Mouse (Mus musculus) adrenal gland, postnatal 10 days (tissue): ENCODE results near the gene Hist1h1c. TPM values are rescaled to one million over a fixed set of nuclear protein-coding genes. Genes with fewer than 3 reads are reported as not detected.

Source experiments
- DNase-seq: peaks from one replicate; pipeline ENCODE4 v3.0.0; 2021; ENCODE audit warnings: mixed read lengths
- total RNA-seq, 2 experiments: library from RNA; stranded (reverse); gene quantifications; 2 replicates each; pipeline ENCODE4 v1.2.3; 2021

Gene Hist1h1c
- total RNA-seq, 2 experiments from 2014 or later, result 366 to 432 TPM

DNA sequence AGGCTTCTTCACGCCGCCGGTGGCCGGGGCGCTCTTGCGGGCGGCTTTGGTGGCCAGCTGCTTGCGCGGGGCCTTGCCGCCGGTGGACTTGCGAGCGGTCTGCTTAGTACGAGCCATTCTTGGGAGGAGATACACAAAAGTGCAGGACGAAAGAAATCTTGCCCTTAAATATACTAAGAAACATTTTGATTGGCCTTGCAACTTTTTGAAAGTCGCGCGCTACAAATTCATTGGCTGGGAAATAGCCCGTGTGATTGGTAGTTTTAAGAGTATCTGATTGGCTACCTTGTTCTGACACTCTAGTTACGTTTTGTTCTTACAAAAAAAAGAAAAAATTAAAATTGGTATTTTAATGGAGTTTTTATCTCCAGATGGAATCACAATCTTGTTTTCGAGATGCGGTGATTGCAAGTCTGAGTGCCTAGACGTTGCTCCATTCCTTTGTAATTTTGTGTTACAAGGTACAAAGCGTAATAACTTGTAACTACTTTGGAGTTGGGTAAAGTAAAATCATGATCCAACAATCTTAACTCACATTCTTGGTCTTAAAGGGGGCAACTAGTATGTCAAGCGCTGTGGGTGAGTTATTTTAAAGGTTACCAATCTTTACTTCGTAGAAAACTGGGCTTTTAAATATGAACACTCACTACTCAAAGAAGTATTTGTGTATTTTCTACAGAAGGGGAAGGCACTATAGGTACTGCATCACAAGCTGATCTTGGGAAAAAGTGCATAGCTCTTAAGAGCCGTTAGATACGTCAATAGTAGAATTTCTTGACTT lies 7.0 kb downstream of the Hist1h1c start, which contains the start of gene Hist1h3c:
TSS of gene Hist1h3c (minus strand) at position 222 of the 781 bp plus-strand sequence.
- peak; percentile 86 for DNase-seq

DNA sequence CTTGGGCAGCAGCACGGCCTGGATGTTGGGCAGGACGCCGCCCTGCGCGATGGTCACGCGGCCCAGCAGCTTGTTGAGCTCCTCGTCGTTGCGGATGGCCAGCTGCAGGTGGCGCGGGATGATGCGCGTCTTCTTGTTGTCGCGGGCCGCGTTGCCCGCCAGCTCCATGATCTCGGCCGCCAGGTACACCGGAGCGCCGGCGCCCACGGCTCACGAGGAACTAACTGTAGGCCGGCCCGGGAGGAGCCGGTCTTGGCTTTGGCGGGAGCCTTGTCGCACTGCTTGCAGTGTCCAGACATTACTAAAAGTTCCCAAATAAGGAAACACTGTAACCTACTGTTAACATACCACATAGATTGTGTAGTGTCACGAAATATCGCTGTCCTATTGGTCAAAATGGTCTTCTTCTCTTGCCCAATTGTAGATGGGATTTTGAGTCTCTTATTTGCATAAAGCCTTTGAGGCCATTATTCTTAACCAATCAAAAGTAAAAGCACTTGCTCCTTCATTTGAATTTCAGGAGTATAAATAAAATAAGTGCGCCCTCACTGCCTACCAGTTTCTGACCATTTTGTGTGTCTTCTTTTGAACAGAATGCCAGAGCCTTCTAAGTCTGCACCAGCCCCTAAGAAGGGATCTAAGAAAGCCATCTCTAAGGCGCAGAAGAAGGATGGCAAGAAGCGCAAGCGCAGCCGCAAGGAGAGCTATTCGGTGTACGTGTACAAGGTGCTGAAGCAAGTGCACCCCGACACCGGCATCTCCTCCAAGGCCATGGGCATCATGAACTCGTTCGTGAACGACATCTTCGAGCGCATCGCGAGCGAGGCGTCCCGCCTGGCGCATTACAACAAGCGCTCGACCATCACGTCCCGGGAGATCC lies 7.8 kb downstream of the Hist1h1c start, which contains the start of gene Hist1h2bb:
TSS of gene Hist1h2bb (plus strand) at position 534 of the 880 bp plus-strand sequence.
- DNase-seq, result peak; percentile 72

- DNase-seq, result no peak
These were observed 8.7 kb downstream of the Hist1h1c start for GRCm38 (mm10) chr13:23747081-23747891.

GRCm38 (mm10) chr13:23747892-23748288 lies 9.3 kb downstream of the Hist1h1c start:
- no peak for DNase-seq

GRCm38 (mm10) chr13:23749563-23750121 lies 11.0 kb downstream of the Hist1h1c start:
- DNase-seq, result no peak

DNA sequence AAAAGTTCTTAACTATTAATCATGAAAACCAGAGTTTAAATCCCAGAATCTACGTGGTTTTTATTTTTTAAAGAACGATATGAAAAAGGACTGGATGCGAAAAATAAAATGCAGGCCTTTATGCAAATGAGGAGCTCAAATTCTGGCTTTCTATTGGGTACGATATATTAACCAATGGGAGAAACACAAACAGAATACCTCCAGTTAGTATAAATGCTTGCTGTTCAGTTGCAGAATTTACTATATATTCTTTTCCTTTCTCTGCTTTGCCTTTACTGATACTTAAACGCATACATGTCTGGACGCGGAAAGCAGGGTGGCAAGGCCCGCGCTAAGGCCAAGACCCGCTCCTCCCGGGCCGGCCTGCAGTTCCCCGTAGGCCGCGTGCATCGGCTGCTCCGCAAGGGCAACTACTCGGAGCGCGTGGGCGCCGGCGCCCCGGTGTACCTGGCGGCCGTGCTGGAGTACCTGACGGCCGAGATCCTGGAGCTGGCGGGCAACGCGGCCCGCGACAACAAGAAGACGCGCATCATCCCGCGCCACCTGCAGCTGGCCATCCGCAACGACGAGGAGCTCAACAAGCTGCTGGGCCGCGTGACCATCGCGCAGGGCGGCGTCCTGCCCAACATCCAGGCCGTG lies 12.3 kb downstream of the Hist1h1c start, which contains the start of gene Hist1h2ab:
TSS of gene Hist1h2ab (plus strand) at position 288 of the 639 bp plus-strand sequence.
- DNase-seq, result peak; percentile 61

DNA sequence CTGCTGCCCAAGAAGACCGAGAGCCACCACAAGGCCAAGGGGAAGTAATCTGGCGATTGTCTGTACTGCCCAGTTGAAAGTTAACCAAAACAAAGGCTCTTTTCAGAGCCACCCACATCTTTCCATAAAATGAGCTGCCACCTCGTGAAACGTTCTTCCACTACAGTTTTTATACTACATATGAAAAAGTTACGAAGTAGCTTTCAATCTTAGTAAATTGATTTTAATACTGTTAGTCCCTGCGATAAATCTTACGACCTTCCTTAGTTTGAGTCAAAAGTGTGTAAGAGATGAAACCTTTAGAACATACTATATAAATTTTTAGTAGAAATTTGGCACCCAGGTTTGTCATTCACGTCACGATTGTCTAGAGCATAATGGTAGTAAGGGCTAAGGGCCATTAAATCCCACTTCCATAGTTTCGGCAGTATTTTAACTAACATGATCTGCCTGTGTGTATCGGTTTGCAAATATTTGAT lies 12.9 kb downstream of the Hist1h1c start:
- no peak for DNase-seq

DNA sequence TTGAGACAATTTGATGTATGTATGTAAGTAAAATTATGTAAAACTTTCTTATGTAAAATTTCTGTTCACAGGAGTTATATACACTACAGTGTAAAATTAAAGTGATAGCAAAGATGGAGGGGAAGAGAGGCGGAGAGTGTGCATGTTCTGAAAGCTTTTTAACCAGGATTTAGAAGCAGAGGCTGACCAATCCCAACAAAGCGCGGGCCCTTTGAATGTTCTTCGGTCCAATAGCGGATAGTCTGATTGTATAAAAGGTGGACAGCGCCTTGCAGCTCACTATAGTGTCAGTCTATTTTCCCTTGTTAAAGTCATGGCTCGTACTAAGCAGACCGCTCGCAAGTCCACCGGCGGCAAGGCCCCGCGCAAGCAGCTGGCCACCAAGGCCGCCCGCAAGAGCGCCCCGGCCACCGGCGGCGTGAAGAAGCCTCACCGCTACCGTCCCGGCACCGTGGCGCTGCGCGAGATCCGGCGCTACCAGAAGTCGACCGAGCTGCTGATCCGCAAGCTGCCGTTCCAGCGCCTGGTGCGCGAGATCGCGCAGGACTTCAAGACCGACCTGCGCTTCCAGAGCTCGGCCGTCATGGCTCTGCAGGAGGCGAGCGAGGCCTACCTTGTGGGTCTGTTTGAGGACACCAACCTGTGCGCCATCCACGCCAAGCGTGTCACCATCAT lies 13.6 kb downstream of the Hist1h1c start, which contains the start of gene Hist1h3b:
TSS of gene Hist1h3b (plus strand) at position 201 of the 675 bp plus-strand sequence.
- peak; percentile 93 for DNase-seq

DNA sequence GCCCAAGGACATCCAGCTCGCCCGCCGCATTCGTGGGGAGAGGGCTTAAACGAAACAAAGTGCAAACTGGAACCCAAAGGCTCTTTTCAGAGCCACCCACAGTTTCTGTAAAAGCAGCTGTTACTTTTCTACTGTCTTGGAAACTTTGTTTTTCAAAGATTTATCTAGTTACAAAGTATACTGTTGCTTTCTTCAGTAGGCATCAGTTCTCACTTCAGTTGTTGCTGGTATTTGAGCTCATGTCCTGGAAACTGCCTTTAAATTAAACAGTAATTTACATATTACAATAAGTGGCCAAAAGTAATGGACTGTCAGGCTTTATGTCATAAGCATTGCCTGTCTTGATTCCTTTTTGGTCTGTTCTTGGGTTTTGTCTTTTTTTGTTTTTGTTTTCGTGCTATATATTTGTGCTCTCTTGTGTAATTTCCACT lies 14.1 kb downstream of the Hist1h1c start:
- DNase-seq, result no peak

GRCm38 (mm10) chr13:23753314-23754078 lies 14.9 kb downstream of the Hist1h1c start:
- no peak for DNase-seq

DNA sequence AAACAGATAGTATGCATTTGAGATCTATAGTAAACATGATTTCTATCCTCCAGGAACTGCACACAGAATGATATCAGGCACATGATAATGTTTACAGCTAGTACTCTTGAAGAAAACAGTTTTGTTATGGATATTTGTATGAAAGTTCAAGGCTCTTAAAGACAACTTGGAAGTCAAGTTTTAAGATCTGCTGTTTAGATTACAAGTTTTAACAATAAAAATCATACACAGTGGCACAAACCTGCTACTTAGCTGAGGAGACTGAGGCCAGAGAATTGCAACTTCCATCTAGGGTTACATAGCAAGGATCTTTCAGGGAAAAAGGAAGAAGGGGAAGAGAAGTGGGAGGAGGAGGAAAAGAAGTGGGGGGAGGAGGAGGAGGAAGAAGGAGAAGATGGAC lies 16.4 kb downstream of the Hist1h1c start:
- DNase-seq, result no peak

DNA sequence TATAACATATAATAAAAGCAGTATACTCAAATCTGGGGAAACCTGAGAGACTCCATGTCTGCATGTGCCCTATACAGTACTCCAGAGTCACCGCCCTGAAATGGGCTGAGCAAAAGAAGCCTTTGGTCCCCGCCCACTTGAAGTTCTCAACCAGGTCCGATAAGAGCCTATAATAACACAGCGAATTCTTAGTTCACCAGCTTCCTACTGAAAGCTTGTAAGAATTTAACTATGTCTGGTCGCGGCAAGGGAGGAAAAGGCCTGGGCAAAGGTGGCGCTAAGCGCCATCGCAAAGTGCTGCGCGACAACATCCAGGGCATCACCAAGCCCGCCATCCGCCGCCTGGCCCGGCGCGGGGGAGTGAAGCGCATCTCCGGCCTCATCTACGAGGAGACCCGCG lies 18.2 kb downstream of the Hist1h1c start, which contains the start of gene Hist1h4b:
TSS of gene Hist1h4b (plus strand) at position 224 of the 400 bp plus-strand sequence.
- DNase-seq, result peak; percentile 91

GRCm38 (mm10) chr13:23757211-23757773 lies 18.7 kb downstream of the Hist1h1c start:
- DNase-seq, result no peak

DNA sequence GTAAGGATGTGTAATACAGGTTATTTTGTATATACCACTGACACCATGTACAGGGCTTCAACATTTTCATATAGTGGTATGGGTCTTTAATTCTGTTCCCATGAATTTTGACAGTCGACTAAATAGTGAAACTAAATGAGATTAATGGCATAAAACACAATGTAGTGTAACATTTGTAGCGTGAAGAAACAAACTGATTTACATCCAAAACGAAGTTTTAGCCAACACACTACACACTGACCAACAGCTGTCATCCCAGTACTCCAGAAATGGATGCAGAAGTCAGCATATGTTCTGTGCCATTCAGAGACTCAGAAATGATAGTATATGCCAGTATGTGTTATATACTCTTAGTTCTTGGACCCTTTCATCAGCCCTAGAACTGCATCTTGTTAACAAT lies 19.3 kb downstream of the Hist1h1c start:
- no peak for DNase-seq

- DNase-seq, result no peak
These were observed 20.7 kb downstream of the Hist1h1c start for GRCm38 (mm10) chr13:23759251-23759771.

DNA sequence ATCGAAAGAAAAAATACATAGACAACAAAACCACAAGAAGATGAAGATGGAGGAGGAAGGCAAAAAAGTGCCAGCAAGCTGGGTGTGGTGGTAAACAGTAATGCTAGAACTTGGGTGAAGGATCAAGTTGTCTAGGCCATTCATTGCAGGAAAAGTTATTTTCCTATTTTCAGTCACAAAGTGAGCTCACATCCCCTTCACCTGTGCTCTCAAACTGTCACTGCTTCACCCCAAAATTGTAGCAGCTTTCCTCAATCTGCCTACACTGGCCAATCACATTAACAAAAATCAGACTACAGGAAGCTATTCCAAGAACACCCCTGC lies 21.3 kb downstream of the Hist1h1c start:
- DNase-seq, result no peak

- no peak for DNase-seq
These were observed 21.8 kb downstream of the Hist1h1c start for GRCm38 (mm10) chr13:23760240-23760971.
